Mouse (Mus musculus) ovary, adult 18-20 months (tissue): ENCODE measurements at regions not wholly inside any gene's neighbourhood (a gene's known extent, or its start where the extent isn't known, plus 50 kb on each side); places are given as distances from the start of the nearest gene placed in this dataset.
"Not testable (repeated sequence)": the region's sequence is repeated elsewhere in the genome, so short reads cannot be mapped to it uniquely, and the experiment has no call there.

Source experiments
- DNase-seq: peaks from one replicate; pipeline ENCODE4 v3.0.0; 2022; ENCODE audit warnings: low spot score, mixed read lengths

- no peak for DNase-seq
Measured at GRCm38 (mm10) chr17:4425342-4425741, 568.8 kb upstream of the Arid1b start.

- no peak for DNase-seq
Measured at GRCm38 (mm10) chr17:4429036-4429435, 565.1 kb upstream of the Arid1b start.

- DNase-seq: no peak
Measured at GRCm38 (mm10) chr17:4445606-4446005, 548.5 kb upstream of the Arid1b start.

- no peak for DNase-seq
Measured at GRCm38 (mm10) chr17:4457491-4457890, 536.6 kb upstream of the Arid1b start.

GRCm38 (mm10) chr17:4461541-4461940 lies 532.6 kb upstream of the Arid1b start:
- DNase-seq: peak; percentile 6

GRCm38 (mm10) chr17:4464286-4464880 lies 529.7 kb upstream of the Arid1b start:
- DNase-seq: no peak

GRCm38 (mm10) chr17:4465741-4466140 lies 528.4 kb upstream of the Arid1b start:
- no peak for DNase-seq

- DNase-seq: no peak
Measured at GRCm38 (mm10) chr17:4472412-4472811, 521.7 kb upstream of the Arid1b start.

GRCm38 (mm10) chr17:4474350-4474749 lies 519.8 kb upstream of the Arid1b start:
- no peak for DNase-seq

GRCm38 (mm10) chr17:4475665-4476064 lies 518.5 kb upstream of the Arid1b start:
- no peak for DNase-seq

GRCm38 (mm10) chr17:4494392-4494791 lies 499.7 kb upstream of the Arid1b start:
- DNase-seq: no peak

- no peak for DNase-seq
Measured at GRCm38 (mm10) chr17:4500504-4500903, 493.6 kb upstream of the Arid1b start.

- no peak for DNase-seq
Measured at GRCm38 (mm10) chr17:4501029-4501428, 493.1 kb upstream of the Arid1b start.

GRCm38 (mm10) chr17:4504951-4505350 lies 489.2 kb upstream of the Arid1b start:
- DNase-seq: no peak

- peak; percentile 4 for DNase-seq
Measured at GRCm38 (mm10) chr17:4509506-4509905, 484.6 kb upstream of the Arid1b start.

- DNase-seq: no peak
Measured at GRCm38 (mm10) chr17:4516141-4516540, 478.0 kb upstream of the Arid1b start.

- no peak for DNase-seq
Measured at GRCm38 (mm10) chr17:4516846-4517245, 477.3 kb upstream of the Arid1b start.

- DNase-seq: no peak
Measured at GRCm38 (mm10) chr17:4521031-4521430, 473.1 kb upstream of the Arid1b start.

GRCm38 (mm10) chr17:4526466-4526865 lies 467.7 kb upstream of the Arid1b start:
- DNase-seq: no peak

GRCm38 (mm10) chr17:4532126-4532525 lies 462.0 kb upstream of the Arid1b start:
- no peak for DNase-seq

- DNase-seq: no peak
Measured at GRCm38 (mm10) chr17:4540435-4540834, 453.7 kb upstream of the Arid1b start.

- no peak for DNase-seq
Measured at GRCm38 (mm10) chr17:4541020-4541743, 452.9 kb upstream of the Arid1b start.

- peak; percentile 4 for DNase-seq
Measured at GRCm38 (mm10) chr17:4546579-4546978, 447.6 kb upstream of the Arid1b start.

GRCm38 (mm10) chr17:4553026-4553425 lies 441.1 kb upstream of the Arid1b start:
- DNase-seq: not testable (repeated sequence)
